Mouse (Mus musculus) bone marrow macrophage, adult 2 months (primary cell): ENCODE data around the gene Adap2.

Experiments used
- CTCF ChIP-seq: IDR thresholded peaks from 2 replicates; pipeline ENCODE4 v1.5.1; 2012; ENCODE audit warnings: low read depth, mild to moderate bottlenecking, low read length, moderate library complexity
- POLR2A ChIP-seq: IDR thresholded peaks from 2 replicates; pipeline ENCODE4 v1.6.1; 2012; ENCODE audit warnings: mild to moderate bottlenecking, low read depth, low read length, borderline replicate concordance

DNA sequence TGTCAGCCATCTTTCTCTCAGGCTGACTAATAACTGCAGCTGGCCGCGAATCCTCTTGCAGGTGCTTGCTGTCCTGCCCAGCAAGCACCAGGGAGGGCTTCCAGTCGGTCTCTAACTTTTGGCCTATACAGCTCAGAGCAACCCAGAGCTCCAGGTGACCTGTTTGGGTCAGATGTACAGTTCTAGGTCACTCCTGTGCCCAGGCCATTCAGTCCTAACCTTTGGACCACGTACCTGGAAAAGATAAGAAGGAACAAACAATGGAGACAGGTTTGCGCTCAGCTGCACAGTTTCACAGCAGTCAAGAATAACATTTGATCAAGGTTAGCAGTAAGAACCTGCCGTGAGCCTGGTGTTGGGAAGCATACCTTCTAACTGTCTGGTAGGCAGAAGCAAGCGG, 5.1 kb downstream of the Adap2 start:
- TF ChIP-seq CTCF (no peak), POLR2A (no peak)
